Mouse (Mus musculus): ENCODE data around the gene Sirpa.

GRCm38 (mm10) chr2:129620148-129620547 is 27.5 kb downstream of the Sirpa start:
- TF ChIP-seq CTCF (IDR thresholded peaks at IDR 0.05; ENCODE audit: control insufficient read depth, insufficient read depth, insufficient replicate concordance, low read depth, low read length): no peak
- TF ChIP-seq POLR2A (IDR thresholded peaks at IDR 0.05; ENCODE audit: control insufficient read depth, low read depth, low read length): no peak
